Mouse (Mus musculus): ENCODE results near the gene Msh2.

- TF ChIP-seq POLR2A (IDR thresholded peaks at IDR 0.05; ENCODE audit: insufficient read depth, low read depth, low read length) (no peak), CTCF (IDR thresholded peaks at IDR 0.05; ENCODE audit: insufficient read depth, low read depth, low read length) (no peak; the same call in 1 of the 2 replicates)
Observed at GRCm38 (mm10) chr17:87745926-87746888, 74.1 kb downstream of the Msh2 start.

Data from olfactory bulb, adult 2 months (tissue).